Comparison of ENCODE assay signal across 35 mouse cellular contexts in the genomic region with DNA sequence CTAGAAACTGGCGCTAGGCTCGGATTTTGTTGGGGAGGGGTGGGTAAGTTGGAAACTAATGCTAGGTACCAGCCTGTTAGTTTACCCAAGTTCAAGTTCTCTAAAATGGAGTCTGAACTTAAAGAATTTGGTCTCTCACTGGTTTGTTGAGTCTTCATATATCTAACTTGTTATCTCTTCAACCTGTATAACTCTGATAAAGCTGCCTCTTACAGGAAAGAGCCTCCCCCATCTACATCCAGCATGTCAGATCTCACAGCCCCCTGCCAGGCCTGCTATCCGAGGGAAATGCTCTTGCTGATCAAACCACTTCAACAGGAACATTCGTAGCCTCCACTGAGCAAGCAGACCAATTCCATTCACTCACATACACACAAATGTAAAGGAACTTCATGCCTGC. TPM values are rescaled to one million over a fixed set of nuclear protein-coding genes. Genes with fewer than 3 reads are reported as not detected.
"Had no signal": no experiment of that assay in that cellular context is flagged by ENCODE, and none has a peak within 500 bp of the region (broad histone marks: within the 10 kb centered on the region; RNA-seq: fewer than 3 reads in every experiment).

No protein-coding gene starts in this region.

- H3K4me2 ChIP-seq: heart, embryonic 12.5 days; hindbrain, embryonic 12.5 days; hindbrain, embryonic 14.5 days; intestine, embryonic 15.5 days; limb, embryonic 12.5 days had no signal

- ATAC-seq: hindbrain, embryonic 16.5 days; inflammation-experienced regulatory T-cells, adult 6 months; intestine, embryonic 15.5 days; intestine, postnatal 0 days had no signal

- H3K36me3 ChIP-seq: heart, embryonic 10.5 days; heart, embryonic 12.5 days; hindbrain, embryonic 10.5 days; hindbrain, embryonic 12.5 days; intestine, embryonic 15.5 days; limb, embryonic 10.5 days; limb, embryonic 12.5 days had no signal

- DNase-seq: gastrocnemius, postnatal 10 days; gastrocnemius, postnatal 25 days; heart, adult 18-20 months; heart, postnatal 10 days; heart, postnatal 4 days; kidney, adult 18-20 months; kidney, adult 8-10 months; kidney, postnatal 10 days; kidney, postnatal 25 days; kidney, postnatal 4 days had no signal

- H3K9ac ChIP-seq: heart, embryonic 12.5 days; hindbrain, embryonic 12.5 days; hindbrain, embryonic 14.5 days; intestine, embryonic 15.5 days; limb, embryonic 12.5 days had no signal

- H3K27me3 ChIP-seq: heart, embryonic 12.5 days; hindbrain, embryonic 12.5 days; intestine, embryonic 15.5 days; limb, embryonic 12.5 days had no signal

- H3K27ac ChIP-seq: heart, embryonic 10.5 days; hindbrain, embryonic 10.5 days; hindbrain, embryonic 12.5 days; hindbrain, embryonic 14.5 days; intestine, embryonic 15.5 days; layer of hippocampus, adult 2 months; left cerebral cortex, adult 2 months; limb, embryonic 10.5 days; limb, embryonic 12.5 days had no signal

- H3K9me3 ChIP-seq: heart, embryonic 10.5 days; heart, embryonic 12.5 days; hindbrain, embryonic 10.5 days; hindbrain, embryonic 12.5 days; intestine, embryonic 15.5 days; limb, embryonic 10.5 days; limb, embryonic 12.5 days had no signal

- H3K4me3 ChIP-seq: heart, embryonic 10.5 days; heart, embryonic 12.5 days; hindbrain, embryonic 10.5 days; hindbrain, embryonic 12.5 days; intestine, embryonic 15.5 days; layer of hippocampus, adult 2 months; left cerebral cortex, adult 2 months; limb, embryonic 10.5 days; limb, embryonic 12.5 days had no signal

RNA-seq across cellular contexts. Expression of a gene that starts 14.9 kb away (rescaled TPM):
- total RNA-seq: gastrocnemius, adult 18-20 months; gastrocnemius, postnatal 25 days; layer of hippocampus, adult 2 months; layer of hippocampus, postnatal 10 days; layer of hippocampus, postnatal 25 days; left cerebral cortex, postnatal 14 days; left cerebral cortex, postnatal 36 days had no signal
- polyA plus RNA-seq: hindbrain, embryonic 10.5 days; hindbrain, embryonic 12.5 days; limb, embryonic 10.5 days; limb, embryonic 12.5 days had no signal

RNA-seq across cellular contexts. Expression of a gene that starts 20.3 kb away (rescaled TPM):
- polyA plus RNA-seq: hindbrain, embryonic 16.5 days; intestine, postnatal 0 days; kidney, embryonic 14.5 days had no signal

RNA-seq across cellular contexts. Expression of a gene that starts 31.4 kb away (rescaled TPM):
- total RNA-seq: gastrocnemius, adult 18-20 months; gastrocnemius, postnatal 25 days; heart, adult 18-20 months; heart, adult 8-10 months; heart, postnatal 10 days; heart, postnatal 25 days; layer of hippocampus, adult 2 months; layer of hippocampus, postnatal 10 days; layer of hippocampus, postnatal 25 days; liver, adult 2 months had no signal
- polyA plus RNA-seq: heart, embryonic 10.5 days; heart, embryonic 12.5 days; heart, embryonic 14.5 days; heart, embryonic 16.5 days; hindbrain, embryonic 10.5 days; hindbrain, embryonic 12.5 days; hindbrain, embryonic 14.5 days; hindbrain, embryonic 16.5 days; inflammation-experienced regulatory T-cells, adult 6 months; intestine, postnatal 0 days; kidney, embryonic 14.5 days; limb, embryonic 12.5 days; limb, embryonic 14.5 days had no signal

RNA-seq across cellular contexts. Expression of a gene that starts 36.9 kb away (rescaled TPM):
- total RNA-seq: gastrocnemius, postnatal 25 days; layer of hippocampus, adult 2 months; layer of hippocampus, postnatal 10 days had no signal
- polyA plus RNA-seq: hindbrain, embryonic 12.5 days; limb, embryonic 10.5 days had no signal

RNA-seq across cellular contexts. Expression of a gene that starts 46.4 kb away (rescaled TPM):
- total RNA-seq: gastrocnemius, adult 18-20 months; gastrocnemius, postnatal 25 days; heart, postnatal 25 days; layer of hippocampus, adult 2 months; layer of hippocampus, postnatal 10 days; layer of hippocampus, postnatal 25 days; left cerebral cortex, adult 2 months; left cerebral cortex, postnatal 14 days; left cerebral cortex, postnatal 36 days; liver, adult 2 months had no signal
- polyA plus RNA-seq: hindbrain, embryonic 10.5 days; hindbrain, embryonic 14.5 days; hindbrain, embryonic 16.5 days; inflammation-experienced regulatory T-cells, adult 6 months; kidney, embryonic 14.5 days; limb, embryonic 10.5 days; limb, embryonic 12.5 days; liver, adult 2 months had no signal
